Mouse (Mus musculus) kidney, postnatal 10 days (tissue): ENCODE measurements around the gene Aggf1.

Experiments
- DNase-seq: peaks from one replicate; pipeline ENCODE4 v3.0.0; 2021; ENCODE audit warnings: mixed read lengths

The Aggf1 gene

DNA sequence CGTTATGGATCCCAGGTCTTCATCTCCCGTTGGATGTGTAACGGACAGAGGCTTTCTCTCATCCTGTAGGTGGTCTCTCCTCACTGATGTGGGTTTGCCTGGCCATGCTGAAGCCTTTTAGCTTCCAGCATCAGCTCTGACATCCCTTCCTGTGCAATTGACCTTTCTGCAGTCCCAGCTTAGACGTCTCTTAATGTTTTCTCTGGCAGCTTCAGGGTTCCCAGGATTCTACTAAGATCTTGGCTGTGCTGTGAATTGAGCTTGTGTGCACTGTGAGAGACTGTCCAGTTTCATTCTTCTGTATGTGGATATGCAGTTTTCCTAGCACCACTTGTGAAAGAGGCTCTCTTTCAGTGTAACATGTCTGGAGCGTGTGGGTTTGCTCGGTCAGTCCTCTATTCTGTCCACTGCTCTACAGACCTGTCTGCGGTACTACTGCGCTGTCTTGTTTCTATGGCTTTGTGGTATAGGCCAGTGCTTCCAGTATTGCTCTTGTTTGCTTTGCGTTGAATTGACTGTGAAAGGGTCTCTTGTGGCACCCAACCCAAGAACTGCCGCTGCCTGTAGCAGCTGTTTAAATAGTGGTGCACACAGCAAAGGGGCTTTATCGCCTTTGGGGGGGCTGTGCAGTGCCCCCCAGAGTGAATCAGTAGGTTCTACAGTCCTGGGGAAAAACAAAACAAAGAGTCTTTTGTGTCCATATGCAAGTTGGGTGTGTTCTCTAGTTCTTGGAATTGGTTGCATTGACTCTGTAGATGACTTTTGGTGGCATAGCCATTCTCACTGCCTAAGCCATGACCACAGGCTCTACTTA is 42.9 kb downstream of the Aggf1 start:
- DNase-seq: no peak

- no peak for DNase-seq
Observed at GRCm38 (mm10) chr13:95330507-95330906, 44.6 kb downstream of the Aggf1 start.

- peak; percentile 51 for DNase-seq
Observed at GRCm38 (mm10) chr13:95328767-95329166, 46.4 kb downstream of the Aggf1 start.

DNA sequence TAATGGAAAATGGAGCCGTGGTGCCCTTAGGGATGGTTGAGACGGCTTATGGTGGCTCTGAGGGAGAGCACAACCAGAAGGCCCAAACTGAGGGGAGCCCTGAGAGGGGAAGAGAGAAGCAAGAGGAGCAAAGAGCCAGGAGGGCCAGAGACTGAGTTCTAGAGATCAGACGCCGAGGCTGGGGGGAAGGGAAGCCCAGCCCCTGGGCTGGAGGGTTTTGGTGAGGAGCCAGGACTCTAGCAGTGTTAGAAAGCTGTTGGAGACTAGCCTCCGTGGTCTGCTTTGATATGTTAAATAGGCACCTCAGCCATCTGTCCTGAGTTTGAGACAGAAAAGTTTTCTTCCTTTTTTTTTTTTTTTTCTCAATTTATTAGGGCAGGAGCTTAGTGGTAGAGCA is 47.8 kb downstream of the Aggf1 start:
- peak; percentile 69 for DNase-seq

- DNase-seq: peak; percentile 34
Observed at GRCm38 (mm10) chr13:95326611-95327344, 48.4 kb downstream of the Aggf1 start.

GRCm38 (mm10) chr13:95325907-95326550 is 49.1 kb downstream of the Aggf1 start:
- no peak for DNase-seq

DNA sequence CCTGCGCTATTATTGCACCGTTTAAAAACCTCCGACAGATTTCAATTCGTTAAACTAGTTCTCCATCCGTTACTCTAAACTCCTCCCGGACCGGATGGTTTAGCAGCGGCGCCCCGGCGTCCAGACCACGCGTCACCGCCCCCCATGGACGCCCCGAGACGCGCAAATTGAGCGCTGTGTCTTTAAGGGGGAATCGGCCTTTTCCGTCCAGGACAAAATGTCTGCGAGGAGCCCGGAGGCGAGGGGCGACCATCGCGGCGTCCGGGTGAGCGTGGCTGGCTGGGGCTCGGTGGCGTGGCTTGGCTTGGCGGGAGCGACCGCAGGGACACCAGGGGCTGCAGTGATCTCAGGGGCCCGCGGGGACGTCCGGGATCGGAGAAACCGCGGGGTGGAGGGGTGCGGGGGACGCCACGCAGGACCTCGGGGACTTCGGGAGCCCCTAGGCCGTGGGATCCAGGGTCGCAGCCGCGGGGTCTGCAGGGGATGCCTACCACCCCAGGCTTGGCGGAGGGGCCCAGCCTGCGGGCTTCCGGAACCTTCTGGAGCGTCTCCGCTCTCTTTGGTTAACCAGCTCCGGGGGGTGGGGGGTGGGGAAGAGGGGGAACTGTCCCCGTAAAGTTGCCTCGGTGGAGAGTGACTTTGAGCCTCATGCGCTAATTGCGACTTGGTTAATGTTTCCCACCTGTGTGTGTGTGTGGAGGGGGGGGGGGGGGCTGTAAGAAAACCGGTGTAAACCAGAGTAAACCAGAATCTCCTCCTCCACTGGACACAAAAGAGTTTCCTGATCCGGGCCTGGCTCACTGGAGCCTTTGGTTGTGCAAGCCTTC is 49.9 kb downstream of the Aggf1 start:
- DNase-seq: peak; percentile 87

- peak; percentile 47 for DNase-seq
Observed at GRCm38 (mm10) chr13:95324626-95325079, 50.5 kb downstream of the Aggf1 start.

DNA sequence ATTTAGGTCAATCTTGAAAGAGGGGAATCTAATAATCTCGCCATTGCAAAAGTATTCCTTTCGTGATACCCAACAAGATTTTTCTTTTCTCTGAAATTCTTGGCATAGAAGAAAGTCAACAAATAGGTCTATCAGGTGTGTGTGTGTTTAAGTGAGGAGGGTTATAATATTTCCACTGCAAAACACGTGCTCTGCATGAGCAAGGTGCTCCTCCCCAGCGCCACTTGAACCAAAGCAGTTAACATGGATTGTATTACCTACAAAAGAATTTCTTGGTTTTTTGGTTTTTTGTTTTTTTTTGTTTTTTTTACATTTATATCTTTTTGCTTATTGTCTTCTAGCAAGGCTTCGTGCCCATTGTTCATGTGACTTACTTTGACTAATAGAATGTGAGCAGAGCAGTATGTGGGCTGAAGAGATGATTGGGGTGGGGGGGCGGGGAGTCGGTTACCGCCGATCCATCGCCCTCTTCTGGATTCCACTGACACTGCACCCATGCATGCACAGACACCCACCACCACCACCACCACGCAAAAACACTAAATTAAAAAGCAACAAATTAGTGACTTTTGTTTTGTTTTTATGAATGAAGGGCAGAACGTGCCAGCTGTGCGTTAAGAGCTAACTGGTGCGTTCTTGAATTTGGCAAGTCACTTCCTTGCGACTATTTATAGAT is 51.1 kb downstream of the Aggf1 start:
- DNase-seq: peak; percentile 89

- DNase-seq: peak; percentile 50
Observed at GRCm38 (mm10) chr13:95323400-95323799, 51.8 kb downstream of the Aggf1 start, which contains the start of gene Zbed3. Gene Zbed3, plus strand, starts transcription at chr13:95323612.

GRCm38 (mm10) chr13:95320451-95320850 is 54.7 kb downstream of the Aggf1 start:
- no peak for DNase-seq

DNA sequence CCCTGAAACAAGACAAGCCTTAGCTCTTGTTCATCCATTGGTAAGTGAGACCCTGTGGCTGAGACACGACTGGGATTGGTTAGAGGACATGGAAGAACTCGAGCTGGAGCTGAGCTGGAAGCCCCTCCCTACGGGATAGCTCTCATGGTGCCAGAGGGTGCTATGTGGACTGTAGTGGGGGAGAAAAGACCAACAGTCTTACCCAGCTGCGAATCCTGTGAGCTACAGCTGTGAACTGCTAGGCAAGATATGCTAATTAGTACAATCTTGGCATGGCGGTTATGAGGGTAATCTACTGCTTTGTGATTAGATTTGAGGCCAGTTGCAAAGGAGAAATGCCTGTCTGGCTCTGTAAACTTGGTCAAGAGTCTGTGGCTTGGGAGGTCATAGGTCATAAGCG is 56.0 kb downstream of the Aggf1 start:
- no peak for DNase-seq

DNA sequence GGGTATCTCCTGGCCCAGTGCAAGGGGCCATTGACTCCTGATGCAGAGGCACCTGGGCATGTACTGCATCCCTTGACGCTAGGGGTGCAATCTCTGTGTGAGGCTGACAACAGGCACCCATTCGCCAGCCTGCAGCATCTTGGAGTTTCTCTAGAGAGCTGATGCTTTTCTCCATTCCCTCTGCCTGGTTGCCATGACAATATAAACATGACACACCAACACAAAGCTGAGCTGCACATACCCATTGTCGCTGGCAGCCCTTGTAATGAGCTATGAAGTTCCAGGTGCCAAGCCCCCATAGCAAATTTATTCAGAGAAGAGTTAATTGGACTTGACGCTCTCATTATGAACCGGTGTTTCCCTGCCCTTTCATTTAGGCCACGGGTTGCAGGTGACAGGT is 63.1 kb downstream of the Aggf1 start:
- DNase-seq: no peak

DNA sequence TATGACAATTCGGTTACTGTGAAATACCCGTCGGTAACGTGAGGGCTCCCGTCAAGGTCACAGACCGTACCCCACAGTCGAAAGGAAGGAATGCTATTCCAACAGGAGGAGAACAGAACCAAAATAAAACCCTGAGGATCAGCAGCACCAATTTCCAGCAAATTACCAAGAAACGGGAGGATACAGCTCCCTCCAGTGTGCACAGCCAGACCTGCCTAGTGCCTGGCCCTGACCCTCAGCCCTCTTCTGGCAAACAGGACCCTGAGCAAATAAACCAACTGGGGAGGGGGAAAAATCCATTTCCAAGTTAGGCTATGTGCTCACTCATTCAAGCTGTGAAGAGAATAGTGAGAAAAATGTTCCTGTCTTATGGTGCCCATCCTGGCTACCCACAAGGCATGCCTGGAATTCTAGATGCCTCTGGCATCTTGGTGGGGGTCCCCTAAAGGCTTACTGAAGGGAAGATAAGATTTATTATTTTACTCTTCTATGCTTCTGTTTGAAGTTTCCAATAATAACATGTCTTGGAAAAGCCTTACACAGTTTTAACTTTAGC is 68.0 kb downstream of the Aggf1 start:
- no peak for DNase-seq

DNA sequence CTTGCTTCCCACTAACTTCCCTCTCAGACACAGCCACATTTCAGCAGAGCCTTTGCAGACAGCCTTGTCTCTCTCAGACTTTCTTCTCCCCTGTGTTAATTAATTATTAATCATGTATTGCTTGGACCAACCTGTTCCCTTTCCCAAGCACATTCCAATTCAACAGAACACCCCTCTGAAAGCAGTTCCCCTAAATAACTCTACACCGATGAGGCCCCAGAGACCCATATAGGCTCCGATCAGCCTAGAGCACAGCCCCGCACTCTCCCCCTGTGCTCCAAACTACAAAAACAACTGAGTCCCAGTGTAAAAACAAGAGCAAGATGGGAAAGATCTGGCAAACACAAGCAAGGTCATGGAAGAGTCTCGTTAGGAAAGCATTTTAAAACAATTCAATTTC is 68.6 kb downstream of the Aggf1 start:
- no peak for DNase-seq
